Mouse (Mus musculus) ovary, postnatal 36 days (tissue): ENCODE data around the gene Jkamp.
"Not testable (repeated sequence)": the region's sequence is repeated elsewhere in the genome, so short reads cannot be mapped to it uniquely, and the experiment has no call there.

ENCODE experiments used
- DNase-seq: peaks from one replicate; pipeline ENCODE4 v3.0.0; 2022; ENCODE audit warnings: low spot score, mixed read lengths

The Jkamp gene

GRCm38 (mm10) chr12:72085329-72086165, at the start of gene Jkamp, which contains the start of gene L3hypdh:
Gene Jkamp (plus strand): TSS chr12:72085589.
Gene L3hypdh (minus strand): TSS chr12:72085439.
- peak; percentile 99 for DNase-seq

- no peak for DNase-seq
Measured at GRCm38 (mm10) chr12:72036097-72036661, 49.2 kb upstream of the Jkamp start.

GRCm38 (mm10) chr12:72037049-72037448, 48.3 kb upstream of the Jkamp start:
- no peak for DNase-seq

GRCm38 (mm10) chr12:72038866-72039265, 46.5 kb upstream of the Jkamp start:
- DNase-seq = no peak

- DNase-seq = no peak
Measured at GRCm38 (mm10) chr12:72039501-72039900, 45.9 kb upstream of the Jkamp start.

GRCm38 (mm10) chr12:72041238-72041637, 44.2 kb upstream of the Jkamp start:
- DNase-seq = no peak

- no peak for DNase-seq
Measured at GRCm38 (mm10) chr12:72047513-72047912, 37.9 kb upstream of the Jkamp start.

- DNase-seq = not testable (repeated sequence)
Measured at GRCm38 (mm10) chr12:72050156-72050555, 35.2 kb upstream of the Jkamp start.

- no peak for DNase-seq
Measured at GRCm38 (mm10) chr12:72050821-72051220, 34.6 kb upstream of the Jkamp start.

GRCm38 (mm10) chr12:72052571-72052970, 32.8 kb upstream of the Jkamp start:
- no peak for DNase-seq

GRCm38 (mm10) chr12:72053303-72053702, 32.1 kb upstream of the Jkamp start:
- no peak for DNase-seq

- DNase-seq = no peak
Measured at GRCm38 (mm10) chr12:72053851-72054250, 31.5 kb upstream of the Jkamp start.

- DNase-seq = no peak
Measured at GRCm38 (mm10) chr12:72057780-72058179, 27.6 kb upstream of the Jkamp start.

- DNase-seq = no peak
Measured at GRCm38 (mm10) chr12:72069626-72070326, 15.6 kb upstream of the Jkamp start.

- DNase-seq = peak; percentile 85
Measured at GRCm38 (mm10) chr12:72070327-72071269, 14.8 kb upstream of the Jkamp start, which contains the start of gene Gpr135. Gene Gpr135 (minus strand): TSS chr12:72071125.

- no peak for DNase-seq
Measured at GRCm38 (mm10) chr12:72078248-72078647, 7.1 kb upstream of the Jkamp start.

- DNase-seq = no peak
Measured at GRCm38 (mm10) chr12:72081961-72082360, 3.4 kb upstream of the Jkamp start.

- DNase-seq = peak; percentile 52
Measured at GRCm38 (mm10) chr12:72082370-72082769, 3.0 kb upstream of the Jkamp start.

- no peak for DNase-seq
Measured at GRCm38 (mm10) chr12:72083265-72083664, 2.1 kb upstream of the Jkamp start.

- DNase-seq = peak; percentile 68
Measured at GRCm38 (mm10) chr12:72084261-72085023, 947 bp upstream of the Jkamp start.

GRCm38 (mm10) chr12:72085024-72085328, 413 bp upstream of the Jkamp start:
- DNase-seq = no peak
